Mouse (Mus musculus) testis, postnatal 14 days (tissue): Measurements from ENCODE around the gene Gpr26.

ENCODE experiments used
- DNase-seq: peaks from one replicate; pipeline ENCODE4 v3.0.0; 2021; ENCODE audit warnings: low spot score

Gene Gpr26

DNA sequence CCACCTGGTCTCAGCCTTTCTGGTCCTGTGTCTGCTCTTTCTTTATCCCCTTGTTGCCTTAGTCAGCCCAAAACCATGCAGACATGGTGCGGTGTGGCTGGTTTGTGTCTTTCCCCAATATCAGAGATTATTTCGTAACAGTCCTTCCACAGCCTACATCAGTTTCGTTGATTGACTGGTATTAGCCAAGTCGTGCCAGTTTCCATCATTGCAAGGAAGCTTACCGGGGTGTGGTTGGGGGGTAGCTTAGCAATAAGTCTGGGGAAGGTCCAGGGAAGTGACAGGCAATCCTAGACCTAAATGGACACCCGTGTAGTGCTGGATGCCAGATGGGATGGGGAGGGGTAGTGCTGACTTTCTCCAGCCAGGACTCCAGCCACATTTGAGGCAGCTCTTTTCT, 59.3 kb downstream of the Gpr26 start:
- no peak for DNase-seq

DNA sequence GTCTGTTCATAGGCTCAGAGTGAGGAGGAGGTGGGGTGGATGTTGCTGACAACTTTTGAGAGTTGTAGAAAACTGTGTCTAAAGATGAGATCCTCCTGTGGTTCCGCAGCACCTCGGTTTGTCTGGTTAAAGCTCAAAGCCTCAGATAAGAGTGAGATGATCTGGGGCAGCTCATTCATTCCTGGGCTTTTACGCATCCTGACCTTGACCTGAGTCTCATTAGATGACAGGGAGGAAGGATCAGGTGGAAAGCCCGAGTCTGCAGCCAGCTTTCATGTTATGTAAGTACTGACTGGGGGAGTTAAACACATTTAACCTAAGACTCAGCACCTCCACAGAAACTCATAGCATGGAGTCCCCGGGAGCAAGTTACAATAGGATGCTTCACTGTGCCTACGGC, 60.4 kb downstream of the Gpr26 start:
- no peak for DNase-seq

DNA sequence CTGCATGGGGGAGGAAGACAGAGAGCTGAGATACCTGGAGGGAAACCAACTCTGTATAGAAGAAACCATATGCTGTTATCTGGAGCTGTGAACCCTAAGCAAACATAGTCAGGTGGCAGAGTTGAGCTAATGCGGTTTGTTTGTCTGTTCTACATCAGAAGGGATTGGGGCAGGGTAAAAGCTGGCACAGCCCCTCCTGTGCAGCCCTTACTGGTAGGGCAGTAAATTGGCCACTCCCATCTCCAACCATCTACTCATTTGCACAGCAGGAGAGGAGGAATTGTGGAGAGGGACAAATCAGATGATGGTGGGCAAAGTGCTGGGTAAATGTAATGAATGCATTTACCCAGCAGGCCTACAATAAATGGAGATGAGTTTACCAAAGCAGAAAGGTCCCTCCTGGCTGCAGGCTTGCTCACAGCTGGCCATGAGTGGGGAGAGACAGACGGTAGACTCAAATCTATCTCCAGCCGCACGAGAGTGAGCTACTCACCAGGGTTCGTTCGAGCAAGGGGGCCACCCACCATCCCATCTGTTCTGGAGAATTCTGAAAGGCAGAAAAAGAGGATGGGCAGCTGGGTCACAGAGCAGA, 65.8 kb downstream of the Gpr26 start:
- DNase-seq, result no peak
